Mouse (Mus musculus): ENCODE measurements around the gene Epb41l5. TPM values are rescaled to one million over a fixed set of nuclear protein-coding genes. Genes with fewer than 3 reads are reported as not detected.
A peak's percentile ranks its signal among the peaks of the same experiment; 100 is the strongest.

The Epb41l5 gene
- polyA plus RNA-seq, 1 experiment = 13.1 TPM

DNA sequence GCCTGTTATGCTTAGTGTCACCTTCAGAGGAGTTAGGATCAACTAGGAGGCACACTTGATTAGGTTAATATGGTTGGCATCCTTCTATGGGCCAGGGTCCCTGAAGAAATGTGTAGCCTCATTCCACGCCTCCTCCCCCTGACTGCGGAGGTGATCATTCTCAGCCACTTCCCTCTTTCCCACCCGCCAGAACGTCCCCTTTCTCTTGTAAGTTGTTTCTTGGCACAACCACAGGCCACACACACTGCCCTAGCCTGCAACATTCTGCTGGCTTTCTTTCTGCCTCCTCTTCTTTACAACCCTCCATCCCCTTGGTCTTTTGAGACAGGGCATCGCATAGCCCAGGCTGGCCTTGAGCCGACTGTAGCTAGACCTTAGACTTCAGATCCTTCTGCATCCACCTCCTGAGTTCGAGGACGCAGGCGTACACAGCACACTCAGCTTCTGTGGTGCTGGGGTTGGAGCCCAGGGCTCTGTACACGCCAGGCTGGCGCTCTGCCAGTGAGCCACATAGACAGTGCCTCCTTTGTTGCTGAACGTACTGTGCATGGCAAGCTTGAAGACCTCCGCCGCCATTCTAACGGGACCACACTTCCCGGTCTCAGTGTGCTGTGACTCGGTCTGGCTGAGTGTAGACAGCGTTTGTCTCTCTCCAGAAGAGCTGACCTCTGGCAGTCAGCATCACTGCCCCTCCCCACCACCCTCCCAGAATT is 115.6 kb downstream of the Epb41l5 start:
- no peak for DNase-seq (ENCODE audit: low spot score)

- DNase-seq (ENCODE audit: low spot score) = no peak
Measured at GRCm38 (mm10) chr1:119532165-119532564, 116.6 kb downstream of the Epb41l5 start.

DNA sequence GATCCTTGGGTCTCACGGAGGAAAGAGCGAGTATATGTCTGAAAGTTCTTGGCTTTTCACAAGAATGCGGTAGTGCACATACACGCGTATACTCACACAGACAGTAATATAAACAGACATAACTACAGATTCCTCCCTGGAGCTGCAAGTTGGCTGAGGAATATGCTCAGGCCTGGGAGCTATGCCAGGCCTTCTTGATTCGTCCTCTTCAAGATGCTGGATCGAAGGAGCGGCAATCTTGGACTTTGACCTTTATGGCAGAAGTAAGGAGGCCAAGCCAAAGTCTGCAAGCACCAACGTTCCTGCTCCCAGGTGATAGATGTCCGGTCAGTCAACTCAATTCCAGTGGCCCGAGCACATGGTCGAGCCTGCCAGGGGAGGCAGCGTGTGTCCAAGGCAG is 117.9 kb downstream of the Epb41l5 start:
- no peak for DNase-seq (ENCODE audit: low spot score)

- DNase-seq (ENCODE audit: low spot score) = peak; percentile 94
Measured at GRCm38 (mm10) chr1:119525689-119526591, 122.9 kb downstream of the Epb41l5 start, which contains the start of gene Tmem185b. Gene Tmem185b (plus strand): TSS chr1:119526160.

GRCm38 (mm10) chr1:119525004-119525444 is 123.8 kb downstream of the Epb41l5 start:
- no peak for DNase-seq (ENCODE audit: low spot score)

DNA sequence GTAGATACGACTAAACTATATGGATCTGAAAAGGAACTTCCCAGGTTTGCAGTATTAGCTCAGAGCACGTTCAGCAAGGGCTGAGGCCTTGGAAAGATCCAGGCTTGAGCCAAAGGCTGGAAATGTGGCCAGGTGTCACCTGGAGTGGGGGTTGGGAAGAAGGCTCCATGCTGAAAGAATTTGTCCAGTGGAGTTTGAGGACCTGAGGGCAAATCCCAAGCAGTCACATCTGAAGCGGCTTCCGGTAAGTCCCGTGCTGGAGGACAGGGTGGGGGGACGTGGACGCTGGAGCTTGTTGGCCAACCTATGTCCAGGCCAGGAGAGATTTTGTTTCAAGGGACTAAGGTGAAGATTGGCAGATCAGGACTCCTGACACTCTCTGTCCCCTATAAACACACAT is 125.0 kb downstream of the Epb41l5 start:
- DNase-seq (ENCODE audit: low spot score) = no peak

GRCm38 (mm10) chr1:119523369-119523768 is 125.4 kb downstream of the Epb41l5 start:
- no peak for DNase-seq (ENCODE audit: low spot score)

GRCm38 (mm10) chr1:119522726-119523125 is 126.1 kb downstream of the Epb41l5 start:
- no peak for DNase-seq (ENCODE audit: low spot score)

GRCm38 (mm10) chr1:119521681-119522080 is 127.1 kb downstream of the Epb41l5 start:
- DNase-seq (ENCODE audit: low spot score) = no peak

DNA sequence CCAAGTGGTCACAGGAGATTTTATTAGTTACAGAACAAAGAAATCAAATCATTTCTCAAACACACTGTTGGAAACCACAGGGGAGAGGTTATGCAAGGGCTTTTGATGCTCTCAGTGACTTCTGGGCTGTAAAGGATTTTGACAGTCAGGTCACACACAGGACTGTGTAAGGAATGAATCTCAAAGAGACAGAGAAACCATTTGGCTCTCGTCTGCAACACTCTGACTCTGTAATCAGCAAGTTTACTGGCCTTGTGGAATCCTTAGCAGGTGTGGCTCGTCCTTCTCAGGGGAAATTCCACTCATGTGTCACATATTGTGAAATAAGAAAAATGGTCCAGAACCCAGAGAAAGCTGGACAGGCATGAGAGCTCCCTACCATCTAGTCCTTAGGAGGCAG is 127.8 kb downstream of the Epb41l5 start:
- DNase-seq (ENCODE audit: low spot score) = no peak

GRCm38 (mm10) chr1:119519286-119519685 is 129.5 kb downstream of the Epb41l5 start:
- no peak for DNase-seq (ENCODE audit: low spot score)

DNA sequence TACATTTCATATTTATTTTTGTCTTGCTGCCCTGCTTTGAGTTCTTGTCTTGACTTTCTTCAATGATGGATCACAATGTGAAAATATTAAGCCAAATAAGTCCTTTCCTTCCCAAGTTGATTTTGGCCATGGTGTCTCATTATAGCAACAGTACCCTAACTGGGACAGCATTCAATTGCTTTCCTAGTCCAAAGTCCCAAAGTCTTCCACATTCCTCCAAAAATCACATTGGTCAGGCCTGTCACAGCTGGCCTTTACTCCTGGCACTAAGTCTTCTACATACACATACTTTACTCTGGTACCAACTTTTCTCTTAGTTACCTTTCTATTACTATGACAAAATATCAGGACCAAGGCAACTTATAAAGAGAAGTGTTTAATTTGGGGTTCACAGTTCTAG is 130.0 kb downstream of the Epb41l5 start:
- DNase-seq (ENCODE audit: low spot score) = no peak

DNA sequence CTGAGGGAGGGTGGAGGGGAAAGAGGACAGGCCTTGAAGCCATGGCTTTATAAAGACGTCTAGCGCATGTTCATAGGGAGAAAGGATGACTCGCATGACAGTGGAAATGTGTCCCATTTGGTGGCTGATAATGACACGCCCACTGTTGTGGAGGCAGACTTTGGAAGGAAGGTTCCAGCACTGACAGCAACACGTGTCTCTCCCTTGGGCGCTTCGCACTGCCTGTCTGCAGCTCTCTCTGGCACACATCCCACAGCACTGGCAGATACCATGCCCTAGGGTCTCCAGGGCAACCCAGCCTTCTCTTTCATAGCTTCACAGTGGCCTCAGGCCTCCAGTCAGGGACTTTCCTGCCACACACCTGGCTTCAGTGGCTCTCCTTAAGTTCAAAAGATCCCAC is 130.7 kb downstream of the Epb41l5 start:
- no peak for DNase-seq (ENCODE audit: low spot score)

GRCm38 (mm10) chr1:119510857-119511256 is 137.9 kb downstream of the Epb41l5 start:
- no peak for DNase-seq (ENCODE audit: low spot score)

- no peak for DNase-seq (ENCODE audit: low spot score)
Measured at GRCm38 (mm10) chr1:119510409-119510808, 138.4 kb downstream of the Epb41l5 start.

DNA sequence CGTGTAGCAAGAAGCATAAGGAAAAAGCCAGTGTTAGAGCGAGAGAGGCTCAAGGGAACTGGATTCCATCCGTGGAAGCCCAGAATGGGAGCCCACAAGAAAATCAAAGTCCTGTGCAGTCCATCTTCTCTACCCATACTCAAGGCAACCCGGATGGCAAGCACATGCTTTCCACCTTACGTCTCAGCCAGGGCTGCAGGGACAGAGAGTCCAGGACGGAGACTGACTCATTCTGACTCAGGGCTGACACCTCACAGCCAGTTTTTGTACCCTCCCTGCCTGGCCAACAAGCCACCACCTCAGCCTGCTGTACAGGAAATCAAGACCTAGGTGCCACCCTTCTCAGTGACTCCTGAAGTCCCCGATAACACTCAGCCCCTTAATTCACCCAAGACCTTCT is 139.3 kb downstream of the Epb41l5 start:
- DNase-seq (ENCODE audit: low spot score) = no peak

DNA sequence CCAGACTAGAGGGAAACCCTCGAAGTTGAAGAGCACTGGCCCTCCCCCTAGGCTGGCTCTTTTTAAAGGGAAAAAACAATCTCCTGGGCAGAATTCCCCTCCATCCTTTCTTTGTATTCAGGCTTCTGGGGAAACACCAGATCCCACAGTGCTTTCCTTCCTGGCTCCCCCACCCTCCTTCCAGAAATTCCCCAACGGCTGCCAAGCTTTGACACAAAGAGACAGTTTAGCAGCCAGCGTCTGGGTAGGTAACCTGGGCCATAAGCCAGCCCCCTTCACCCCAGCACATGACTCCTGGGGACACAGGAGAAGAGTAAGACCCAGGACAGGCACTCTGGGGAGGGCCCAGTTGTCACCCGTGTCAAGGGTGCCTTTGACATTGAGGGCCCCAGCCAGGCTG is 140.3 kb downstream of the Epb41l5 start:
- no peak for DNase-seq (ENCODE audit: low spot score)

DNA sequence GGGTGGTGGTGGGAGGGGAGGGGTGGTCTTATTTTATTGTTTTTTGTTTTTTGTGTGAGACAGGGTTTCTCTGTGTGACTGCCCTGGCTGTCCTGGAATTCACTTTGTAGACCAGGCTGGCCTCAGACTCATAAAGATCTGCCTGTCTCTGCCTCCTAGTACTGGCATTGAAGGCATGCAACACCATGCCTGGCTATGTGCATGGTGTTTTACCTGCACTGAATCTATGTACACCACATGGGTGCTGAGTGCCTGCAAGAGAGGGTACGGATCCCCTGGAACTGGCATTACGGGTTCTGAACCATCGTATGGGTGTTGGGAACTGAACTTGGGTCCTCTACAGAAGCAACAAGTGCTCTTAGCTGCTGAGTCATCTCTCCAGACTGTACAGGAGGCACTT is 142.8 kb downstream of the Epb41l5 start:
- DNase-seq (ENCODE audit: low spot score) = no peak

- peak; percentile 87 for DNase-seq (ENCODE audit: low spot score)
Measured at GRCm38 (mm10) chr1:119504260-119505062, 144.3 kb downstream of the Epb41l5 start, which contains the start of gene Ralb. Gene Ralb (minus strand): TSS chr1:119504794.

DNA sequence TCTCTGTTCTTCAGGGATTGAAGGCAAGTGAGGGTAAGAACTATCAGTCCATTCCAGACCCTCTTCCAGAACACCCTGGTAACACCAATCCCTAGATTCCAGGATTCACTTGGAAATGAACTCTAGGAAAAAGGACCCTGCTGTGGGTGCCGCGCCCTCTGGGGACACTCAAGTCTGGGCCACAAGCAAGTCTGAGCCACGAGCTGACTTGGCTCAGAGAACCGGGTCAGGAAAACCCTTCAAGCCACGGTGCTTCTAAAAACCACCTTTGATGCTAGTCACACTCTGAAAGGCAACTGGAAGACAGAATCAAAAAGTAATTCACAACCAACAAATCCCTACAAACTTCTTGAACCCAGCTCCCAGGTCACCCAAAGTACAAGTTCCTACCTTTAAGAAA is 145.0 kb downstream of the Epb41l5 start:
- no peak for DNase-seq (ENCODE audit: low spot score)

GRCm38 (mm10) chr1:119503181-119503580 is 145.6 kb downstream of the Epb41l5 start:
- no peak for DNase-seq (ENCODE audit: low spot score)

DNA sequence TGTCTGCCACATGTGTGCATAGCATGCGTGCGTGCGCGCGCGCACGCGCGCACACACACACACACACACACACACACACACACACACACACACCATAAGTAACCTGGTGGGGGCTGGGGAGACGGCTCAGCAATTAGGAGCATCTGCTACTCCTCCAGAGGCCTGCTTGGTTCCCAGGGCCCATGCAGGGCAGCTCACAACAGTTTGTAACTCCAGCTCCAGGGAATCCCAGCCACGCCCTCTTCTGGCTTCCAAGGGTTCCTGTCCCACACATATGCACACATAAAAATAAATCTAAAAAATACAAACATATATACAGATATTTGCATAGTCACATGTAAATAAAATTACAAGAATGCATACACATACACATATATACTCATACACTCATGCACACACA is 146.1 kb downstream of the Epb41l5 start:
- DNase-seq (ENCODE audit: low spot score) = no peak

Data from urinary bladder, adult 2 months (tissue).